Mouse (Mus musculus): ENCODE measurements around the gene Pex11g. TPM values are rescaled to one million over a fixed set of nuclear protein-coding genes. Genes with fewer than 3 reads are reported as not detected.
A peak's percentile ranks its signal among the peaks of the same experiment; 100 is the strongest.

The Pex11g gene
- total and polyA plus RNA-seq, 2 experiments from 2014 or later: 1.8 to 3.1 TPM

DNA sequence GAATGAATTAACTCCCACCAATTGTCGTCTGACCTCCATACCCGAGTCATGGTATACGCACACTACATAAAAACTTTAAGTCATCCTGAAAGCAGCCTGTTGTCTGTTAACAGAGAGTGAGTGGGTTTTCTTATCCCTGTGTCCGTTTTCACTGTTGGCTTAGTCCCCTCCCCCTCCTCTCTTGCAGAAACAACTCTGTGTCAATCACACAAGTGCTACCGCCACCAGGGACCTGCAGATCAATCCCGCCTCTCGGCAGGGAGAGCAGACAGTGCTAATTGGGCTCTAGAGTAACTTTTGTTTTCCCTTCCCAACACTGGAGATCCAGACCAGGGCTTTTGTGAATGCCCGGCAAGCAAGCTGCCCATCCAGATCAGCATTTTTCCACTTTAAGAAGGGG, 50.0 kb downstream of the Pex11g start:
- TF ChIP-seq CTCF (IDR thresholded peaks at IDR 0.05): 0 out of 2 replicates have a peak, but pooled peaks have one; percentile 1
- WGBS: 8% methylated on average over 8 of the region's 8 CpGs
- H3K27ac ChIP-seq (ENCODE audit: low read depth, low read length): no peak overlapping the region
- no peak overlapping the region for H3K9ac ChIP-seq (replicated peaks; ENCODE audit: low read length, poor library complexity, severe bottlenecking)
- H3K4me3 ChIP-seq (ENCODE audit: low read depth, low read length): no peak overlapping the region
- H3K27me3 ChIP-seq (ENCODE audit: insufficient read depth, low read length): no peaks in the 10 kb centered on the region
- no peaks in the 10 kb centered on the region for H3K36me3 ChIP-seq (ENCODE audit: insufficient read depth, low read length)
- no peaks in the 10 kb centered on the region for H3K9me3 ChIP-seq (ENCODE audit: low read length)
- no peak for DNase-seq (ENCODE audit: low spot score)
- H3K4me1 ChIP-seq (ENCODE audit: insufficient read depth, low read length): peaks cover 2% of the 10 kb centered on the region; the same call in 1 of the 2 replicates
- peak; percentile 41; the same call in 1 of the 2 replicates for ATAC-seq (ENCODE audit: low FRiP score)
- no peak overlapping the region for H3K4me2 ChIP-seq (ENCODE audit: low read depth, low read length, poor library complexity, severe bottlenecking)

DNA sequence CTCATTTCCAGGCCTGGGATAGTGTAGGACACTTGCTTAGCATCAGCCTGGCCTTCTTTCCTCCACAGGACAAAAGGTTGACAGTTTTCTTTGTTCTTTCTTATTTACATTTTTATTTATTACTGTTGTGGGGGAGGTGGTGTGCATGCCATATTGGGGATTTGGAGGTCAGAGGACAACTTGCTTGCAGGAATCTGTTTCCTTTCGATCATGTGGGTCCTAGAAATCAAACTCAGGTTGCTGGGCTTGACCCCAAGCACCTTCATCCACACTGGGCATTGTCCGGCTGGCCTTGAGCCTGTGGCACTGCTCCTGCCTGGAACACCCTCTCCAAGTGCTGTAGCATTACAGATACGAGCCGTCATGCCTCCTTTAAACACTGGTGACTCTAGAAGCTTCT, 50.6 kb downstream of the Pex11g start:
- ATAC-seq (ENCODE audit: low FRiP score) (no peak), DNase-seq (ENCODE audit: low spot score) (no peak)
- no peak overlapping the region for H3K9ac ChIP-seq (replicated peaks; ENCODE audit: low read length, poor library complexity, severe bottlenecking)
- TF ChIP-seq CTCF (IDR thresholded peaks at IDR 0.05): no peak
- H3K27ac ChIP-seq (ENCODE audit: low read depth, low read length): no peak overlapping the region
- peaks cover 2% of the 10 kb centered on the region; the same call in 1 of the 2 replicates for H3K4me1 ChIP-seq (ENCODE audit: insufficient read depth, low read length)
- no peak overlapping the region for H3K4me2 ChIP-seq (ENCODE audit: low read depth, low read length, poor library complexity, severe bottlenecking)
- no peaks in the 10 kb centered on the region for H3K36me3 ChIP-seq (ENCODE audit: insufficient read depth, low read length)
- H3K27me3 ChIP-seq (ENCODE audit: insufficient read depth, low read length): no peaks in the 10 kb centered on the region
- H3K9me3 ChIP-seq (ENCODE audit: low read length): no peaks in the 10 kb centered on the region
- WGBS: 35% methylated on average over 4 of the region's 4 CpGs
- H3K4me3 ChIP-seq (ENCODE audit: low read depth, low read length): no peak overlapping the region

DNA sequence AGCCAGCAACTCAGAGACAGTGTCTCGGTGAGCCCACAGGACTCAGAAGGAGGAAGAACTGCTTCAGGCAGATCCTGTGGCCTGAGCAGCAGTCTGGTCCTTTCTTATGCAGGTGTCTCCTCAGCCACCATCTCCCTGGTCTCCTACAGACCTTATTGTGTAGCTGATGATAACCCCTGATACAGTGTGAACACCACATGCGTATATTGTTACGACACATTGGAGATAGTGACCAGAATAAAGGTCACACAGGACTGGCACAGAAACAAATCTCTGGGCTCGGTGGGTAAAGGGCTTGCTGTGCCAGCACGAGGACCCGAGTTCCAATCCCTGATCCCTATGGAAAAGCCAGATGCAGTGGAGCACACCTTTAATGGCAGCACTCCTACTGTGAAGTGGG, 51.8 kb downstream of the Pex11g start:
- Histone ChIP-seq H3K4me1 (ENCODE audit: insufficient read depth, low read length) (peaks cover 2% of the 10 kb centered on the region; the same call in 1 of the 2 replicates), H3K36me3 (ENCODE audit: insufficient read depth, low read length) (no peaks in the 10 kb centered on the region), H3K4me2 (ENCODE audit: low read depth, low read length, poor library complexity, severe bottlenecking) (no peak overlapping the region), H3K27ac (ENCODE audit: low read depth, low read length) (no peak overlapping the region), H3K27me3 (ENCODE audit: insufficient read depth, low read length) (no peaks in the 10 kb centered on the region), H3K9me3 (ENCODE audit: low read length) (no peaks in the 10 kb centered on the region), H3K4me3 (ENCODE audit: low read depth, low read length) (no peak overlapping the region), H3K9ac (replicated peaks; ENCODE audit: low read length, poor library complexity, severe bottlenecking) (no peak overlapping the region)
- no peak for ATAC-seq (ENCODE audit: low FRiP score)
- DNase-seq (ENCODE audit: low spot score): no peak
- TF ChIP-seq CTCF (IDR thresholded peaks at IDR 0.05): no peak
- 76% methylated on average over 6 of the region's 6 CpGs for WGBS

DNA sequence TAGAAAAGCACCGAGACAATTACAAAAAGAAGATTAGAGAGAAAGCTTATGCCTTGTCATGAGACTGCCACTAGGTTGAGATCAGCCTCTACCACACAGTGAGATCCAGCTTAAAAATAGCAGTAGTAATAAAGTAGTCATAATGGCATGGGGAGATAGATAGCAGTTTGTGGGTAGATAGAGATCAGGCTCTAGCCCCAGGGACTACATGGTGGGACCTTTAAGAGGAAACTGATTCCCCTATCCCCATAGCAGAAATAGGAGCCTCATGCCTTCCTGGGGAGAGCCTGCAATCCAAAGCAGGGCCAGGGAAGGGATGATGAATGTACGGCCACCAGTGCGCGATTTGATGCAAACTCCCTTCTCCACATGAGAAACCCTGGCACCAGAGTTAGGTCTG, 52.2 kb downstream of the Pex11g start:
- H3K27ac ChIP-seq (ENCODE audit: low read depth, low read length): no peak overlapping the region
- no peak overlapping the region for H3K4me3 ChIP-seq (ENCODE audit: low read depth, low read length)
- H3K36me3 ChIP-seq (ENCODE audit: insufficient read depth, low read length): no peaks in the 10 kb centered on the region
- peaks cover 2% of the 10 kb centered on the region; the same call in 1 of the 2 replicates for H3K4me1 ChIP-seq (ENCODE audit: insufficient read depth, low read length)
- ATAC-seq (ENCODE audit: low FRiP score) (no peak), DNase-seq (ENCODE audit: low spot score) (no peak)
- WGBS: 50% methylated on average over 4 of the region's 4 CpGs
- TF ChIP-seq CTCF (IDR thresholded peaks at IDR 0.05): peak; percentile 12; the same call in 1 of the 2 replicates
- no peak overlapping the region for H3K9ac ChIP-seq (replicated peaks; ENCODE audit: low read length, poor library complexity, severe bottlenecking)
- no peak overlapping the region for H3K4me2 ChIP-seq (ENCODE audit: low read depth, low read length, poor library complexity, severe bottlenecking)
- no peaks in the 10 kb centered on the region for H3K27me3 ChIP-seq (ENCODE audit: insufficient read depth, low read length)
- no peaks in the 10 kb centered on the region for H3K9me3 ChIP-seq (ENCODE audit: low read length)

DNA sequence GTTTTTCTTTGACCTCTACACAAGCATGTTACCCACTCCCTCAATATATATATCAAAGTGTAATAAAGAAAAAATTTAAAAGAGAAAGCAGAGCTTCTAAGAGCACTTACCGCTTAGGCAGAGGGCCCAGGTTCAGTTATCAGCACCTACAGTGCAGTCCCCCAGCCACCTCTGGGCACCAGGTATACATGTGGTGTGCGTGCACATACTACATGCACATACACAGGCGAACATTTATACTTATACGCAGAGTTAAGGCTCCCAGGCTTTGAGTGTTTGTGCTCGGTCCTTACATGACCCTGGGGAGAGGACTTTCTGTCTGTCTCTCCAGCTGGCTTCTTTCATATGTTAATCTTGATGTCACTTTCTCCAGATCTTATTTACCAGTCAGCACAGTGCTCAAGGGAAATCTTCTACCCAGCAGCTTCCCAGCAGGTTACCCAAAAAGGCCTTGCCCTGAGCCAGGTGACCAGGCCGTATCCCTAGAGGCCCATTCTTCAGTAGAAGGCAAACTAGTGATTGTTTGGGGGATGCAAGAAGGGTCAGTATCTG, 52.8 kb downstream of the Pex11g start:
- 34% methylated on average over 6 of the region's 6 CpGs for WGBS
- no peak for TF ChIP-seq CTCF (IDR thresholded peaks at IDR 0.05)

DNA sequence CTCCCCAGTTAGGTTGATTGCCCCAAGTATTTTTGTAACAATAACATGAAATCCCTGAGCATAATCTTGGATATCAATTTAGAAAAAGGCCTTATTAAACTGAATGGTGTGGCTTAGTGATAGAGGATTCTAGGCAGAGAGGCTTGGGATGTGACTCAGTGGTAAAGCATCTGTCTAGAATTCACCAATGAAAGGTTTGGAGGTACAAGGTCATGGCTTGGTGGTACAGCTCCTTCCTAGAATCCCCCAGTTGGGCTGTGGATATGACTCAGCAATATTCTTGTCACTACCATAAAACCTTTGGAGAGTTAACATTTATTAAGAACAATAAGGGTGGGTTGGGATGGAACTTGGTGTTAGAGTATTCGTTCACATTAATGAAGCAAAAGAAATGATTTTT, 54.7 kb downstream of the Pex11g start:
- Histone ChIP-seq H3K4me2 (ENCODE audit: low read depth, low read length, poor library complexity, severe bottlenecking) (no peak overlapping the region), H3K4me1 (ENCODE audit: insufficient read depth, low read length) (peaks cover 2% of the 10 kb centered on the region; the same call in 1 of the 2 replicates), H3K9ac (replicated peaks; ENCODE audit: low read length, poor library complexity, severe bottlenecking) (no peak overlapping the region), H3K9me3 (ENCODE audit: low read length) (no peaks in the 10 kb centered on the region), H3K27ac (ENCODE audit: low read depth, low read length) (no peak overlapping the region), H3K27me3 (ENCODE audit: insufficient read depth, low read length) (no peaks in the 10 kb centered on the region), H3K36me3 (ENCODE audit: insufficient read depth, low read length) (no peaks in the 10 kb centered on the region), H3K4me3 (ENCODE audit: low read depth, low read length) (no peak overlapping the region)
- 94% methylated on average over 1 of the region's 1 CpGs for WGBS
- DNase-seq (ENCODE audit: low spot score) (no peak), ATAC-seq (ENCODE audit: low FRiP score) (no peak)
- no peak for TF ChIP-seq CTCF (IDR thresholded peaks at IDR 0.05)

More for the DNA sequence above, 52.8 kb downstream of the Pex11g start:
- peaks cover 2% of the 10 kb centered on the region; the same call in 1 of the 2 replicates for H3K4me1 ChIP-seq (ENCODE audit: insufficient read depth, low read length)
- no peaks in the 10 kb centered on the region for H3K36me3 ChIP-seq (ENCODE audit: insufficient read depth, low read length)
- H3K9ac ChIP-seq (replicated peaks; ENCODE audit: low read length, poor library complexity, severe bottlenecking): no peak overlapping the region
- no peak overlapping the region for H3K4me3 ChIP-seq (ENCODE audit: low read depth, low read length)
- no peak for ATAC-seq (ENCODE audit: low FRiP score)
- DNase-seq (ENCODE audit: low spot score): no peak
- no peak overlapping the region for H3K27ac ChIP-seq (ENCODE audit: low read depth, low read length)
- H3K4me2 ChIP-seq (ENCODE audit: low read depth, low read length, poor library complexity, severe bottlenecking): no peak overlapping the region
- H3K9me3 ChIP-seq (ENCODE audit: low read length): no peaks in the 10 kb centered on the region
- no peaks in the 10 kb centered on the region for H3K27me3 ChIP-seq (ENCODE audit: insufficient read depth, low read length)
